Mouse (Mus musculus) liver, postnatal 0 days (tissue): ENCODE measurements around the gene Arhgap25.

ENCODE experiments used
- CTCF ChIP-seq: sonication (generic); IDR thresholded peaks from 2 replicates; pipeline ENCODE4 v1.5.1; 2016; ENCODE audit warnings: antibody characterized with exemption, low read depth
- EP300 ChIP-seq: IDR thresholded peaks from 2 replicates; pipeline ENCODE4 v1.6.1; 2016; ENCODE audit warnings: antibody characterized with exemption, low read depth, mild to moderate bottlenecking

DNA sequence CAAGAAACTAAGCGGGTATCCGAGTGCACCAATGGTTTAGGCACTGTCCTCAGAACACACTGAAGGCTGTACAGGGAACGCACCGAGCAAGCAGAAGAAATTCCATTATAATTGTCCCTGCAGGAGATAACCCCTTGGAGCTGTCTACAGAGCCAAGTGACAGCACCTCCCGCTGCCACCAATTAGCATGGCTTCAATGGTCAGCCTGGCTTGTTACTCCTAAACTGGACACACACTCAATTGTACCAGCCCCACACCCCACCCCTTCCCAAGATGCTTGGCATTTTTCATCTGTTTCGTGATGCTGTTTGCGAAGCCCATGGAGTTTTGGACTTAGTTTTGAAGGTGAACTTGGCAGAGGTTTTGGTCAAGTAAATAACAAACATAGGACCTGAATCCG is 105.4 kb downstream of the Arhgap25 start:
- TF ChIP-seq CTCF: no peak
- TF ChIP-seq EP300: no peak
